Mouse (Mus musculus): ENCODE measurements at regions not wholly inside any gene's neighbourhood (a gene's known extent, or its start where the extent isn't known, plus 50 kb on each side); places are given as distances from the start of the nearest gene placed in this dataset.

GRCm38 (mm10) chr13:63699624-63700023, 115.4 kb upstream of the Ercc6l2 start:
- H3K27me3 ChIP-seq (replicated peaks) = no peaks in the 10 kb centered on the region
- H3K4me2 ChIP-seq = no peak overlapping the region
- no peak overlapping the region for H3K4me3 ChIP-seq
- ATAC-seq (ENCODE audit: extremely low read depth, insufficient number of reproducible peaks, low FRiP score, low TSS enrichment) = no peak
- no peak overlapping the region for H3K27ac ChIP-seq (replicated peaks)
- H3K9ac ChIP-seq = no peak overlapping the region
- H3K36me3 ChIP-seq = no peaks in the 10 kb centered on the region
- 71% methylated on average over 2 of the region's 2 CpGs for WGBS
- no peaks in the 10 kb centered on the region for H3K4me1 ChIP-seq
- no peaks in the 10 kb centered on the region for H3K9me3 ChIP-seq

- 68% methylated on average over 3 of the region's 3 CpGs for WGBS
- ATAC-seq (ENCODE audit: extremely low read depth, insufficient number of reproducible peaks, low FRiP score, low TSS enrichment) = no peak
- H3K9ac ChIP-seq = no peak overlapping the region
- no peak overlapping the region for H3K27ac ChIP-seq (replicated peaks)
- no peak overlapping the region for H3K4me2 ChIP-seq
- no peaks in the 10 kb centered on the region for H3K27me3 ChIP-seq (replicated peaks)
- H3K4me1 ChIP-seq = no peaks in the 10 kb centered on the region
- no peak overlapping the region for H3K4me3 ChIP-seq
- no peaks in the 10 kb centered on the region for H3K36me3 ChIP-seq
- no peaks in the 10 kb centered on the region for H3K9me3 ChIP-seq
These were observed 114.3 kb upstream of the Ercc6l2 start for GRCm38 (mm10) chr13:63700747-63701146.

DNA sequence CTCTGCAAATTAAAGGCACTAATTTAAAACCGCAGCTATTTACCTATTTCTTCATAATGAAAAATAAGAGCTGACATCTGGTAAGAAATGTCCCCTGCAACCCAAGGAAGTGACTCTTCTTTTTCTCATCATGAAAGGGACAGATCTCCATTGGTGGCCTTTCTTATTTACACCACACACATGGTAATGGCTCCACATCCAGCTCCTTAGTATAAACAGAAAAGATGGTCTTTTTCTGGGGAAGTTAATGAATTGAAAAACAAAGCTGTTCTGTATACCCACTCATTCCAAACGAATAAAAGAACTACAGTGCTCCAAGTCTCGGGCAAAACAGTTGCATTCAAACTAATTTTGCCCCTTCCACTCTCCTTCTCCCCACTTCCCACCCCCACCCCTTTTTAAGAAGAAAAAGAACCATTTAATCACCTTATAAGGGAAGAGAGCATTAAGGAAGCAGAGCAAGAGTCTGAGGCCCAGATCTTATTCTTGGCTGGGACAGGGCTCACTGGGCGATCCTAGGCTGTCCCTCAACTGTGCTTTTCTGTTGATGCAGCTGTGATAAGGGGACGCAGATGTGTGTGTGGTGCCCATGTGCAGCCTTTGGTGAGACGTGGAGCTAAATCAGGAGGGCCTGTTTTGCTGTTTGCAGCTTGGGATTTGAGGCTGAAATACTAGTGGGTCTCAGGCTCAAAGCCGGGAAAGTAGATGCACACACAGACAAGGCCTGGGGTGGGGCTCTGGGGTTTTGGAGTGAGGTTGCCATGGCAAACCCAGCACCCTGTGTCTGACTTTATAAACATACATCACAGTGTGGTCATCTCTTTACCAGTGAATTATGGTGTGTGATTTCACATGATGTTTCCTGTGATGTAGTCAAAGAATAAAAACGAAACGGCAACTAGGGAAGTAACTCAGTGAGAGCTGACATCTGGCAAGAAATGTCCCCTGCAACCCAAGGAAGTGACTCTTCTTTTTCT, 113.6 kb upstream of the Ercc6l2 start:
- ATAC-seq (ENCODE audit: extremely low read depth, insufficient number of reproducible peaks, low FRiP score, low TSS enrichment) = no peak
- Histone ChIP-seq H3K4me2 (no peak overlapping the region), H3K9me3 (no peaks in the 10 kb centered on the region), H3K4me3 (no peak overlapping the region), H3K27ac (replicated peaks) (no peak overlapping the region), H3K36me3 (no peaks in the 10 kb centered on the region), H3K4me1 (no peaks in the 10 kb centered on the region), H3K27me3 (replicated peaks) (no peaks in the 10 kb centered on the region), H3K9ac (no peak overlapping the region)
- WGBS = 49% methylated on average over 9 of the region's 9 CpGs

DNA sequence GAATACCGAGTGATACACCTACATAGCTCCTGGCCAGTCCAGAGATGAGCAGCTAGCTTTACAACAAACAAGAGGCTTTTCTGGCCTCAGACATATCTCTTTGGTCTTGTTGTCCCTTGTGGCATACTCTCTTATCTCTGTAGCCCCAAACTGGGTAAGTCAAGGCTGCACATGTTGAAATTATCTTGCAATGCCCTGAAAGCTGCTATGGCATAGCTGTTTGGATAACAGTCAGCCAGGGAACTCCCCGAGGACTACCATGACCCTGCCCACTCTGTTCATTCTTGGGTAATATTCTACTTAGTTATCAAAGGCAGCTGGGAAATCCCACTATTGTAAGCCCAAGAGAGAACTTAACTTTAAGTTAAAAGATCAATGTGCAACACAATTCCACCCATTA, 106.5 kb upstream of the Ercc6l2 start:
- H3K9ac ChIP-seq = no peak overlapping the region
- no peak overlapping the region for H3K4me3 ChIP-seq
- no peak overlapping the region for H3K27ac ChIP-seq (replicated peaks)
- no peak overlapping the region for H3K4me2 ChIP-seq
- no peak for ATAC-seq (ENCODE audit: extremely low read depth, insufficient number of reproducible peaks, low FRiP score, low TSS enrichment)
- peaks cover 7% of the 10 kb centered on the region for H3K9me3 ChIP-seq
- no peaks in the 10 kb centered on the region for H3K27me3 ChIP-seq (replicated peaks)
- H3K36me3 ChIP-seq = no peaks in the 10 kb centered on the region
- no peaks in the 10 kb centered on the region for H3K4me1 ChIP-seq
- 72% methylated on average over 2 of the region's 2 CpGs for WGBS

GRCm38 (mm10) chr13:63713137-63713536, 101.9 kb upstream of the Ercc6l2 start:
- Histone ChIP-seq H3K9me3 (peaks cover 7% of the 10 kb centered on the region), H3K36me3 (no peaks in the 10 kb centered on the region), H3K4me1 (no peaks in the 10 kb centered on the region), H3K27ac (replicated peaks) (no peak overlapping the region), H3K27me3 (replicated peaks) (no peaks in the 10 kb centered on the region), H3K4me2 (no peak overlapping the region), H3K4me3 (no peak overlapping the region), H3K9ac (no peak overlapping the region)
- ATAC-seq (ENCODE audit: extremely low read depth, insufficient number of reproducible peaks, low FRiP score, low TSS enrichment) = no peak
- WGBS = 82% methylated on average over 3 of the region's 3 CpGs

- Histone ChIP-seq H3K27ac (replicated peaks) (no peak overlapping the region), H3K9me3 (peaks cover 7% of the 10 kb centered on the region), H3K36me3 (no peaks in the 10 kb centered on the region), H3K4me3 (no peak overlapping the region), H3K4me1 (peaks cover 27% of the 10 kb centered on the region), H3K27me3 (replicated peaks) (no peaks in the 10 kb centered on the region), H3K4me2 (no peak overlapping the region), H3K9ac (no peak overlapping the region)
- ATAC-seq (ENCODE audit: extremely low read depth, insufficient number of reproducible peaks, low FRiP score, low TSS enrichment) = no peak
- WGBS = 80% methylated on average over 1 of the region's 1 CpGs
These were observed 98.5 kb upstream of the Ercc6l2 start for GRCm38 (mm10) chr13:63716498-63716897.

DNA sequence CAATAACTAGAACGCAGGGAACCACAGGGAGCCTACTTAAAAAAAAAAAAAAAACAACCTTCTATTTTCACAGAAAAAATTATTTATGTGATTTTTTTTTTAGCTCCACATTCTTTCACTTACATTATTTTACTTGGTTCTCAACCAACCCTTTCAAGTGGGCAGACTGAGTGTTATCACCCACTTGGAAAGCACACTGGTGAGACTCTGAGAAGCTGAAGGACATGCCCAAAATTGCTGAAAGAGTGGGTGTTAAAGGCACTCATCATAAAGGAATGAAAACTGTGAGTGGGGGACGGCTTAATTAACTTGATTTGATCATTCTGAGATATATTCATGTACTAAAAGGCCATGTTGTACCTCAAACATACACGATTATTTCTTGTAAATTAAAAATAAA, 97.8 kb upstream of the Ercc6l2 start:
- H3K4me3 ChIP-seq = no peak overlapping the region
- 62% methylated on average over 3 of the region's 3 CpGs for WGBS
- no peaks in the 10 kb centered on the region for H3K36me3 ChIP-seq
- peaks cover 7% of the 10 kb centered on the region for H3K9me3 ChIP-seq
- H3K27me3 ChIP-seq (replicated peaks) = no peaks in the 10 kb centered on the region
- no peak overlapping the region for H3K27ac ChIP-seq (replicated peaks)
- H3K4me1 ChIP-seq = peaks cover 27% of the 10 kb centered on the region
- no peak overlapping the region for H3K4me2 ChIP-seq
- no peak overlapping the region for H3K9ac ChIP-seq
- no peak for ATAC-seq (ENCODE audit: extremely low read depth, insufficient number of reproducible peaks, low FRiP score, low TSS enrichment)

GRCm38 (mm10) chr13:63718782-63719181, 96.3 kb upstream of the Ercc6l2 start:
- peaks cover 28% of the 10 kb centered on the region for H3K4me1 ChIP-seq
- ATAC-seq (ENCODE audit: extremely low read depth, insufficient number of reproducible peaks, low FRiP score, low TSS enrichment) = no peak
- 54% methylated on average over 2 of the region's 2 CpGs for WGBS

DNA sequence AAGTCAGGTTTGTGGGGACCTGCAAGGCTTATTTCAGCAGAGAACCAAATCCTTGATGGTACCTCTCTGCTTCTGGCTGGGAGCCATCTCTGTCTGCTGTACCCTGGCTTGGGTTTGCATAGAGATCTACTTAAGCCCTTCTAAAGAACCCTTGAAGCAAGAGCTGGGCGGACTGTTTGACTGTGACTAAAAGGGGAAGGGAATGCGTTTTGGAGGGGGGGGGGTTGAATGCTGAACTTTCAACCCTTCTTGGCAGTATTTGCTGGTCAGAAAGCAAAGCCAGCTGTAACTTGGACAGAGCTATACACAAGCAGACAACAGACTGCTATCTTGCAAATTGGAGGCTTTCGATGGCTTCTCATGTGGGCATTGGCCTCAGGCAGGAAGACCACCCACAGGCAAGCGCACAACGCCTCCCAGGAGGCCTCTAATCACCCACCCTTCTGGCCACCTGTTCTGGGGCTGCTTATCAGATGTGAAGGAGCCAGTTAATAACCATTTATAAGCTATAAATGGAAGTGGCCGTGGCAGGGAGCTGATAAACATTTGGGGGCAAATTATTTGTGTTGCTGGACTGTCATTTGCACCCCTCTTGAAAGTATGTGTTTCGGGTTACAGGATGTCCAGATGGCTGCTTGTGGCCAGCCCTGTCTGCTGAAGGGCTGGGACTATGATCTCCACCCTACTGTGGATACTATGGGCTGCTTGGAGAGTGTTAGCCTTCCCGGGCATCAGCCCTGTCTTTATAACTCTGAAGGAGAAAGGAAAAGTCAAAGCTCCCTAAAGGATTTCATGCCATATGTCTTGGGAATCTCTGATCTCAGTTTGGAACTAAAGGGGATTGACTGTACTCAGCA, 95.5 kb upstream of the Ercc6l2 start:
- H3K4me3 ChIP-seq = no peak overlapping the region
- H3K4me2 ChIP-seq = 0 out of 2 replicates have a peak overlapping the region, but pooled peaks have one; percentile 7
- H3K36me3 ChIP-seq = no peaks in the 10 kb centered on the region
- H3K9ac ChIP-seq = no peak overlapping the region
- peak overlapping the region; percentile 63 for H3K27ac ChIP-seq (replicated peaks)
- 22% methylated on average over 8 of the region's 8 CpGs for WGBS
- H3K9me3 ChIP-seq = no peaks in the 10 kb centered on the region
- no peaks in the 10 kb centered on the region for H3K27me3 ChIP-seq (replicated peaks)
- H3K4me1 ChIP-seq = peaks cover 36% of the 10 kb centered on the region
- ATAC-seq (ENCODE audit: extremely low read depth, insufficient number of reproducible peaks, low FRiP score, low TSS enrichment) = no peak

More at GRCm38 (mm10) chr13:63718782-63719181, 96.3 kb upstream of the Ercc6l2 start:
- Histone ChIP-seq H3K9me3 (no peaks in the 10 kb centered on the region), H3K4me2 (no peak overlapping the region), H3K9ac (no peak overlapping the region), H3K36me3 (no peaks in the 10 kb centered on the region), H3K27me3 (replicated peaks) (no peaks in the 10 kb centered on the region), H3K4me3 (no peak overlapping the region), H3K27ac (replicated peaks) (peak overlapping the region; percentile 63)

DNA sequence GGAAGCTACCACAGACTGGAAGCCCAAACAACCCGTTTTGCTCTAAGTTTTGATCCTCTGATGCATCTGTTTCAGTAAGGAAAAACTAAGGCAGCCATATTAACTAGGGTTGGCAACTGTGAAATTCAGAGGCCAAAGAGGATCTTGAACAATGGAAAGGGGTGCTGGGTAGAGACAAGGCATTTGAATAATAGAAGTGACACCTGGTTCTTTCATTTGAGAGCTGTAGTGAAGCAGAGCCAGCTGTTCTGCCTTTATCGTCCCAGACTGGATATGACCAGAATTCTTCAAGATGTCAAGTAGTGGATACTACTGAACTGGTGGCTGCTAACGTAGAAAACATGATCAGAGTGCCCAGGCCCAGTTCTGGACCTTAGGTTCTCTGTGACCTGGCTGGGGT, 94.4 kb upstream of the Ercc6l2 start:
- no peak overlapping the region for H3K4me2 ChIP-seq
- H3K4me3 ChIP-seq = no peak overlapping the region
- no peak for ATAC-seq (ENCODE audit: extremely low read depth, insufficient number of reproducible peaks, low FRiP score, low TSS enrichment)
- peaks cover 44% of the 10 kb centered on the region for H3K4me1 ChIP-seq
- no peaks in the 10 kb centered on the region for H3K9me3 ChIP-seq
- H3K27me3 ChIP-seq (replicated peaks) = no peaks in the 10 kb centered on the region
- H3K9ac ChIP-seq = no peak overlapping the region
- no peak overlapping the region for H3K27ac ChIP-seq (replicated peaks)
- WGBS = 70% methylated on average over 3 of the region's 3 CpGs
- no peaks in the 10 kb centered on the region for H3K36me3 ChIP-seq

DNA sequence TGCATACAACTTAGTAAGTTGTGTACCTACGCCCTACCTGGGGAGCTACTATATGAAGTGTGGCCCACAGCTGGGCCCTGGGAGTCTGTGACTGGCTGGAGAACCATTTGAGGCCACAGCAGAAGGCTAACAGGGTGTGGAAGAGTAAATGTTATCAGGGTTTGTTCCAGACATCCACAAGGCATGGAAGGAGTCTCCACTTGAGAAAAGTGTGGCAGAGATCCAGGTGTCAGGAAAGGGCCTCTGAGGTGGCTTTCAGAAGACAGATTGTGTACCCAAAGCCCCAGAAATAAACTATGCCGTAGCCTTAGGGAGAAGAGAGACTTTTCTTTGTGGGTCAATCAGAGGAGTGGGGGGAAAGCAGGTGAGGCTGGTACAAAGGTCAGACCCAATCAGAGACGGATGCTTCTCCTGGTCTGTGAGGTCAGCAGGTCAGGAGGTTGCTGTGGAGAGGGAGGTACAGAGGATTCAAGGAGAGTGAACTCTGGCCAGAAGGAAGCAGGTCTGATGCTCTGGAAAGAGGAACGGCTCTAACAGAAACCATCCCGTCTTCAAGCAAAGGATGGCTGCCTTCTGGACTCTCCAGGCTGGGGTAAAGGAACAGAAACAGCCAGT, 93.9 kb upstream of the Ercc6l2 start:
- H3K4me1 ChIP-seq = peaks cover 44% of the 10 kb centered on the region
- H3K9me3 ChIP-seq = no peaks in the 10 kb centered on the region
- H3K4me3 ChIP-seq = no peak overlapping the region
- H3K36me3 ChIP-seq = no peaks in the 10 kb centered on the region
- H3K27me3 ChIP-seq (replicated peaks) = no peaks in the 10 kb centered on the region
- no peak overlapping the region for H3K4me2 ChIP-seq
- 67% methylated on average over 5 of the region's 5 CpGs for WGBS
- H3K27ac ChIP-seq (replicated peaks) = no peak overlapping the region
- ATAC-seq (ENCODE audit: extremely low read depth, insufficient number of reproducible peaks, low FRiP score, low TSS enrichment) = no peak
- no peak overlapping the region for H3K9ac ChIP-seq

Measured in heart, embryonic 13.5 days (tissue).